Mouse (Mus musculus): Measurements from ENCODE around the gene AA467197.

- no peak for TF ChIP-seq CTCF (IDR thresholded peaks at IDR 0.05; ENCODE audit: borderline replicate concordance, insufficient read depth, low read depth, low read length)
- TF ChIP-seq POLR2A (IDR thresholded peaks at IDR 0.05; ENCODE audit: borderline replicate concordance, insufficient read depth, low read length), result no peak
Measured at GRCm38 (mm10) chr2:122682520-122682919, 45.7 kb downstream of the AA467197 start.

Measured in cerebellum, adult 2 months (tissue).